Mouse (Mus musculus): ENCODE results near the gene Nadk. TPM values are rescaled to one million over a fixed set of nuclear protein-coding genes. Genes with fewer than 3 reads are reported as not detected.
A peak's percentile ranks its signal among the peaks of the same experiment; 100 is the strongest.
"Not testable (repeated sequence)": the region's sequence is repeated elsewhere in the genome, so short reads cannot be mapped to it uniquely, and the experiment has no call there.

The Nadk gene
- polyA plus RNA-seq, 1 experiment from 2014 or later: 110 TPM

- ATAC-seq (replicated peaks; ENCODE audit: low FRiP score) (no peak), DNase-seq (ENCODE audit: low spot score) (no peak)
- Histone ChIP-seq H3K4me2 (ENCODE audit: low read depth, low read length, severe bottlenecking) (peak overlapping the region; percentile 92), H3K9me3 (ENCODE audit: control insufficient read depth, low read length) (no peaks in the 10 kb centered on the region), H3K4me1 (replicated peaks; ENCODE audit: control insufficient read depth, insufficient read depth, low read length) (peaks cover 14% of the 10 kb centered on the region), H3K36me3 (ENCODE audit: control insufficient read depth, insufficient read depth, low read length) (peaks cover 6% of the 10 kb centered on the region), H3K4me3 (ENCODE audit: low read depth, low read length) (peak overlapping the region; percentile 76), H3K9ac (ENCODE audit: low read length) (peak overlapping the region; percentile 79), H3K27ac (ENCODE audit: low read depth, low read length) (peak overlapping the region; percentile 80; the same call in 1 of the 2 replicates), H3K27me3 (ENCODE audit: control insufficient read depth, insufficient read depth, low read length) (no peaks in the 10 kb centered on the region)
- WGBS: 20% methylated on average over 20 of the region's 20 CpGs
These were observed 2.3 kb downstream of the Nadk start for GRCm38 (mm10) chr4:155564315-155565069.

GRCm38 (mm10) chr4:155566555-155566954 is 4.4 kb downstream of the Nadk start:
- 86% methylated on average over 8 of the region's 8 CpGs for WGBS

GRCm38 (mm10) chr4:155568170-155568569 is 6.0 kb downstream of the Nadk start:
- Histone ChIP-seq H3K27ac (ENCODE audit: low read depth, low read length) (no peak overlapping the region), H3K9ac (ENCODE audit: low read length) (no peak overlapping the region), H3K4me3 (ENCODE audit: low read depth, low read length) (no peak overlapping the region), H3K4me1 (replicated peaks; ENCODE audit: control insufficient read depth, insufficient read depth, low read length) (peaks cover 7% of the 10 kb centered on the region), H3K9me3 (ENCODE audit: control insufficient read depth, low read length) (no peaks in the 10 kb centered on the region), H3K27me3 (ENCODE audit: control insufficient read depth, insufficient read depth, low read length) (no peaks in the 10 kb centered on the region), H3K4me2 (ENCODE audit: low read depth, low read length, severe bottlenecking) (no peak overlapping the region), H3K36me3 (ENCODE audit: control insufficient read depth, insufficient read depth, low read length) (no peaks in the 10 kb centered on the region)
- 48% methylated on average over 2 of the region's 2 CpGs for WGBS
- ATAC-seq (replicated peaks; ENCODE audit: low FRiP score) (no peak), DNase-seq (ENCODE audit: low spot score) (no peak)

More at GRCm38 (mm10) chr4:155566555-155566954, 4.4 kb downstream of the Nadk start:
- Histone ChIP-seq H3K27ac (ENCODE audit: low read depth, low read length) (no peak overlapping the region), H3K27me3 (ENCODE audit: control insufficient read depth, insufficient read depth, low read length) (no peaks in the 10 kb centered on the region), H3K4me3 (ENCODE audit: low read depth, low read length) (no peak overlapping the region), H3K36me3 (ENCODE audit: control insufficient read depth, insufficient read depth, low read length) (no peaks in the 10 kb centered on the region), H3K9ac (ENCODE audit: low read length) (no peak overlapping the region), H3K4me1 (replicated peaks; ENCODE audit: control insufficient read depth, insufficient read depth, low read length) (peaks cover 12% of the 10 kb centered on the region), H3K9me3 (ENCODE audit: control insufficient read depth, low read length) (no peaks in the 10 kb centered on the region), H3K4me2 (ENCODE audit: low read depth, low read length, severe bottlenecking) (no peak overlapping the region)
- DNase-seq (ENCODE audit: low spot score): no peak
- no peak for ATAC-seq (replicated peaks; ENCODE audit: low FRiP score)

- Histone ChIP-seq H3K4me3 (ENCODE audit: low read depth, low read length) (no peak overlapping the region), H3K9ac (ENCODE audit: low read length) (0 out of 2 replicates have a peak overlapping the region, but pooled peaks have one; percentile 27), H3K4me1 (replicated peaks; ENCODE audit: control insufficient read depth, insufficient read depth, low read length) (peaks cover 7% of the 10 kb centered on the region), H3K4me2 (ENCODE audit: low read depth, low read length, severe bottlenecking) (no peak overlapping the region), H3K9me3 (ENCODE audit: control insufficient read depth, low read length) (no peaks in the 10 kb centered on the region), H3K36me3 (ENCODE audit: control insufficient read depth, insufficient read depth, low read length) (no peaks in the 10 kb centered on the region), H3K27ac (ENCODE audit: low read depth, low read length) (no peak overlapping the region), H3K27me3 (ENCODE audit: control insufficient read depth, insufficient read depth, low read length) (no peaks in the 10 kb centered on the region)
- no peak for DNase-seq (ENCODE audit: low spot score)
- WGBS: 93% methylated on average over 7 of the region's 7 CpGs
- no peak for ATAC-seq (replicated peaks; ENCODE audit: low FRiP score)
These were observed 6.6 kb downstream of the Nadk start for GRCm38 (mm10) chr4:155568632-155569370.

GRCm38 (mm10) chr4:155569818-155570217 is 7.6 kb downstream of the Nadk start:
- Histone ChIP-seq H3K4me2 (ENCODE audit: low read depth, low read length, severe bottlenecking) (no peak overlapping the region), H3K9ac (ENCODE audit: low read length) (no peak overlapping the region), H3K4me1 (replicated peaks; ENCODE audit: control insufficient read depth, insufficient read depth, low read length) (peaks cover 4% of the 10 kb centered on the region), H3K27me3 (ENCODE audit: control insufficient read depth, insufficient read depth, low read length) (no peaks in the 10 kb centered on the region), H3K27ac (ENCODE audit: low read depth, low read length) (no peak overlapping the region), H3K4me3 (ENCODE audit: low read depth, low read length) (no peak overlapping the region), H3K9me3 (ENCODE audit: control insufficient read depth, low read length) (no peaks in the 10 kb centered on the region), H3K36me3 (ENCODE audit: control insufficient read depth, insufficient read depth, low read length) (no peaks in the 10 kb centered on the region)
- DNase-seq (ENCODE audit: low spot score) (no peak), ATAC-seq (replicated peaks; ENCODE audit: low FRiP score) (no peak)
- 94% methylated on average over 6 of the region's 6 CpGs for WGBS

GRCm38 (mm10) chr4:155570315-155570714 is 8.1 kb downstream of the Nadk start:
- not testable (repeated sequence) for H3K9ac ChIP-seq (ENCODE audit: low read length); H3K4me2 ChIP-seq (ENCODE audit: low read depth, low read length, severe bottlenecking); H3K36me3 ChIP-seq (ENCODE audit: control insufficient read depth, insufficient read depth, low read length); H3K9me3 ChIP-seq (ENCODE audit: control insufficient read depth, low read length); H3K4me1 ChIP-seq (replicated peaks; ENCODE audit: control insufficient read depth, insufficient read depth, low read length); ATAC-seq (replicated peaks; ENCODE audit: low FRiP score); H3K27ac ChIP-seq (ENCODE audit: low read depth, low read length); DNase-seq (ENCODE audit: low spot score); H3K4me3 ChIP-seq (ENCODE audit: low read depth, low read length); H3K27me3 ChIP-seq (ENCODE audit: control insufficient read depth, insufficient read depth, low read length)
- 92% methylated on average over 11 of the region's 11 CpGs for WGBS

- no peak for ATAC-seq (replicated peaks; ENCODE audit: low FRiP score)
- H3K27ac ChIP-seq (ENCODE audit: low read depth, low read length): no peak overlapping the region
- H3K9me3 ChIP-seq (ENCODE audit: control insufficient read depth, low read length): no peaks in the 10 kb centered on the region
- H3K4me1 ChIP-seq (replicated peaks; ENCODE audit: control insufficient read depth, insufficient read depth, low read length): no peaks in the 10 kb centered on the region
- H3K4me3 ChIP-seq (ENCODE audit: low read depth, low read length): no peak overlapping the region
- no peak overlapping the region for H3K4me2 ChIP-seq (ENCODE audit: low read depth, low read length, severe bottlenecking)
- WGBS: 75% methylated on average over 2 of the region's 2 CpGs
- H3K9ac ChIP-seq (ENCODE audit: low read length): no peak overlapping the region
- no peaks in the 10 kb centered on the region for H3K36me3 ChIP-seq (ENCODE audit: control insufficient read depth, insufficient read depth, low read length)
- DNase-seq (ENCODE audit: low spot score): no peak
- no peaks in the 10 kb centered on the region for H3K27me3 ChIP-seq (ENCODE audit: control insufficient read depth, insufficient read depth, low read length)
These were observed 9.3 kb downstream of the Nadk start for GRCm38 (mm10) chr4:155571442-155571841.

GRCm38 (mm10) chr4:155573155-155573554 is 11.0 kb downstream of the Nadk start:
- no peak overlapping the region for H3K4me2 ChIP-seq (ENCODE audit: low read depth, low read length, severe bottlenecking)
- WGBS: 100% methylated on average over 2 of the region's 2 CpGs

More at GRCm38 (mm10) chr4:155573155-155573554, 11.0 kb downstream of the Nadk start:
- no peaks in the 10 kb centered on the region for H3K27me3 ChIP-seq (ENCODE audit: control insufficient read depth, insufficient read depth, low read length)
- no peak for ATAC-seq (replicated peaks; ENCODE audit: low FRiP score)
- no peak overlapping the region for H3K9ac ChIP-seq (ENCODE audit: low read length)
- H3K9me3 ChIP-seq (ENCODE audit: control insufficient read depth, low read length): no peaks in the 10 kb centered on the region
- H3K4me3 ChIP-seq (ENCODE audit: low read depth, low read length): no peak overlapping the region
- H3K4me1 ChIP-seq (replicated peaks; ENCODE audit: control insufficient read depth, insufficient read depth, low read length): no peaks in the 10 kb centered on the region
- no peak for DNase-seq (ENCODE audit: low spot score)
- peaks cover 3% of the 10 kb centered on the region for H3K36me3 ChIP-seq (ENCODE audit: control insufficient read depth, insufficient read depth, low read length)
- H3K27ac ChIP-seq (ENCODE audit: low read depth, low read length): no peak overlapping the region
